Mouse (Mus musculus) bone marrow macrophage, adult 2 months (primary cell): ENCODE data around the gene Slc5a11.

ENCODE experiments used
- CTCF ChIP-seq: IDR thresholded peaks from 2 replicates; pipeline ENCODE4 v1.5.1; 2012; ENCODE audit warnings: low read depth, mild to moderate bottlenecking, low read length, moderate library complexity
- POLR2A ChIP-seq: IDR thresholded peaks from 2 replicates; pipeline ENCODE4 v1.6.1; 2012; ENCODE audit warnings: mild to moderate bottlenecking, low read depth, low read length, borderline replicate concordance

GRCm38 (mm10) chr7:123291942-123292341, 77.4 kb downstream of the Slc5a11 start:
- TF ChIP-seq CTCF (no peak), POLR2A (no peak)
